Mouse (Mus musculus): ENCODE data around the gene Fam8a1. TPM values are rescaled to one million over a fixed set of nuclear protein-coding genes. Genes with fewer than 3 reads are reported as not detected.

The Fam8a1 gene
- total and polyA plus RNA-seq, 3 experiments = 6.9 to 9.9 (median 9.9) TPM

GRCm38 (mm10) chr13:46715976-46716639 lies 46.8 kb downstream of the Fam8a1 start (continued):
- TF ChIP-seq MXI1 (IDR thresholded peaks at IDR 0.05; ENCODE audit: low read depth, low read length) (0 out of 2 replicates have a peak, but pooled peaks have one; percentile 26), TBP (conservative IDR thresholded peaks at IDR 0.05; ENCODE audit: low read depth, low read length) (no peak), E2F4 (IDR thresholded peaks at IDR 0.05; ENCODE audit: insufficient replicate concordance, low read depth, low read length) (no peak), CHD1 (IDR thresholded peaks at IDR 0.05; ENCODE audit: low read depth, low read length) (no peak), POLR2A (IDR thresholded peaks at IDR 0.05; ENCODE audit: low read depth, low read length) (no peak; the same call in 1 of the 2 replicates), USF1 (IDR thresholded peaks at IDR 0.05; ENCODE audit: low read depth, low read length) (no peak), ETS1 (conservative IDR thresholded peaks at IDR 0.05; ENCODE audit: low read depth, low read length) (peak; percentile 67; the same call in 1 of the 2 replicates)

DNA sequence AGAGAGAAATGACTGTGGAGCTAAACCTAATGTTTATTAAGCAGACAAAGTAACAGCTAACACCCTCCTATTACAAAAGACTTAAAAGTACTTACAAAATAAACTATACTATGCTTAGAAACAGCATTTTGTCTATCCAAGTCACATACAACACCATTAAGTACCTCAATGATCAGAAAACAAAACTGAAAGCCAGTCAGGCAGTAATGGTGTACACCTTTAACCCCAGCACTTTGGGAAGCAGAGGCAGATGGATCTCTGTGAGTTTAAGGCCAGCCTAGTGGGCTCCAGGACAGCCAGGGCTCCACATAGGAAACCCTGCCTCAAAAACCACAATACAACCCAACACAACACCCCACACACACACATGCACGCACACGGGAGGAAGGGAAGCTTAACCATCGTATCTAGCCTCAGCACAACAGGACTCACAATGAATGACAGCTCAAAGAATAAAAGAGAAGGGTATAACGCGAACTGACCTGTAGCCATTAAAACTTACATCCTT lies 49.6 kb downstream of the Fam8a1 start:
- dilution Hi-C loops (cut with MboI; ENCODE audit: extremely low pct_ligation_motif_present, extremely low pct_unique_long_range_greater_than_20kb, low sequenced_read_pairs) = no loop called here
- peaks cover 78% of the 10 kb centered on the region for H3K79me2 ChIP-seq (replicated peaks; ENCODE audit: control insufficient read depth, extremely low read depth, insufficient read depth, poor library complexity, severe bottlenecking)
- peak overlapping the region; percentile 19 to 37 (median 31) for H3K4me3 ChIP-seq (replicated peaks in 1 of 3; ENCODE audit: low read depth in 2 of 3, low read length in 2 of 3, poor library complexity in 1 of 3)
- peak overlapping the region; percentile 74 for H3K4me2 ChIP-seq (ENCODE audit: insufficient read depth, low read depth, poor library complexity, severe bottlenecking)
- H3K27me3 ChIP-seq (replicated peaks) = no peaks in the 10 kb centered on the region
- peaks cover 10 to 65% of the 10 kb centered on the region in 2 experiments; a peak in 3 of 4 replicates for H3K4me1 ChIP-seq (ENCODE audit: control insufficient read depth in 1 of 2, insufficient read depth in 2 of 2)
- peaks cover 0 to 21% of the 10 kb centered on the region in 2 experiments for H3K36me3 ChIP-seq (replicated peaks in 1 of 2; ENCODE audit: control insufficient read depth in 1 of 2, insufficient read depth in 1 of 2, low read length in 1 of 2)
- H3K9ac ChIP-seq (ENCODE audit: insufficient read depth, low read depth) = peak overlapping the region; percentile 67
- H3K9me3 ChIP-seq (replicated peaks; ENCODE audit: low read length) = no peaks in the 10 kb centered on the region
- H3K27ac ChIP-seq (ENCODE audit: insufficient read depth, low read depth) = peak overlapping the region; percentile 46
- no peak for TF ChIP-seq POLR2AphosphoS2 (IDR thresholded peaks at IDR 0.05; ENCODE audit: low read depth, low read length)
- no peak for TF ChIP-seq GABPA (IDR thresholded peaks at IDR 0.05; ENCODE audit: insufficient replicate concordance, low read depth, low read length)
- TF ChIP-seq MEF2A (IDR thresholded peaks at IDR 0.05; ENCODE audit: borderline replicate concordance, low read depth, low read length) = no peak
- no peak for TF ChIP-seq ZKSCAN1 (IDR thresholded peaks at IDR 0.05; ENCODE audit: borderline replicate concordance, low read depth, low read length)
- TF ChIP-seq POLR2A (IDR thresholded peaks at IDR 0.05; ENCODE audit: low read depth, low read length) = no peak
- TF ChIP-seq ETS1 (conservative IDR thresholded peaks at IDR 0.05; ENCODE audit: low read depth, low read length) = no peak
- no peak for TF ChIP-seq NELFE (IDR thresholded peaks at IDR 0.05; ENCODE audit: low read depth, low read length)
- TF ChIP-seq NRF1 (IDR thresholded peaks at IDR 0.05; ENCODE audit: low read depth, low read length) = no peak
- TF ChIP-seq SMC3 (IDR thresholded peaks at IDR 0.05; ENCODE audit: low read depth, low read length) = no peak
- DNase-seq (ENCODE audit: extremely low read depth) = no peak
- in situ Hi-C loops (cut with MboI; ENCODE audit: low pct_ligation_motif_present, low pct_unique_long_range_greater_than_20kb, low sequenced_read_pairs) = no loop called here

DNA sequence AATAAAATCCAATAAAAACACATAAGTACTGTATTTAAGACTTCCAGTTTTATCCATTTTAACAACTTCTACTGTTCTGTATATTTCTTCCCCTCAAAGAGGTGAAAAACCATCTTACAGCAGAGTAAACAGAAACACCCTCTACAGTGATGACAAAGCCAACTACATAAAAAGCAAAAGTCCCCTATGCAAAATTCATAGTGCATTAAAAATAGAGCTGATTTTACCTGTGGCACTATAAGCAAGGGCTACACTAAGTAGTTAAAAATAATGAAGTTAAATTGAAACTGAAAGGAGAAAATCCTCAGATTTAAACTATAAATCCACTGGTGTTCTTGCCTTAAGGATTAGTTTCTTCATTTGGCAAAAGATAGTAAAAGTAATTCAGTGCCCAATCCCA lies 51.7 kb downstream of the Fam8a1 start:
- Histone ChIP-seq H3K4me2 (ENCODE audit: insufficient read depth, low read depth, poor library complexity, severe bottlenecking) (peak overlapping the region; percentile 75; the same call in 1 of the 2 replicates), H3K36me3 (replicated peaks in 1 of 2; ENCODE audit: control insufficient read depth in 1 of 2, insufficient read depth in 1 of 2, low read length in 1 of 2) (peaks cover 0 to 12% of the 10 kb centered on the region in 2 experiments), H3K9me3 (replicated peaks; ENCODE audit: low read length) (no peaks in the 10 kb centered on the region), H3K4me3 (replicated peaks in 1 of 3; ENCODE audit: low read depth in 2 of 3, low read length in 2 of 3, poor library complexity in 1 of 3) (peak overlapping the region in 1 of 3 experiments; percentile 0), H3K79me2 (replicated peaks; ENCODE audit: control insufficient read depth, extremely low read depth, insufficient read depth, poor library complexity, severe bottlenecking) (peaks cover 79% of the 10 kb centered on the region), H3K9ac (ENCODE audit: insufficient read depth, low read depth) (peak overlapping the region; percentile 66; the same call in 1 of the 2 replicates), H3K27me3 (replicated peaks) (no peaks in the 10 kb centered on the region), H3K27ac (ENCODE audit: insufficient read depth, low read depth) (no peak overlapping the region; the same call in 1 of the 2 replicates), H3K4me1 (ENCODE audit: control insufficient read depth in 1 of 2, insufficient read depth in 2 of 2) (peaks cover 7 to 60% of the 10 kb centered on the region in 2 experiments; a peak in 3 of 4 replicates)
- no peak for TF ChIP-seq MAFK (IDR thresholded peaks at IDR 0.05; ENCODE audit: insufficient replicate concordance, low read length)
- no peak for TF ChIP-seq TBP (conservative IDR thresholded peaks at IDR 0.05; ENCODE audit: low read depth, low read length)
- no peak for TF ChIP-seq TCF12 (IDR thresholded peaks at IDR 0.05; ENCODE audit: low read depth, low read length)
- TF ChIP-seq ZNF384 (IDR thresholded peaks at IDR 0.05; ENCODE audit: low read depth, low read length) = no peak
- TF ChIP-seq HCFC1 (IDR thresholded peaks at IDR 0.05; ENCODE audit: low read depth, low read length) = no peak
- TF ChIP-seq MXI1 (IDR thresholded peaks at IDR 0.05; ENCODE audit: low read depth, low read length) = no peak
- TF ChIP-seq USF1 (IDR thresholded peaks at IDR 0.05; ENCODE audit: low read depth, low read length) = no peak
- TF ChIP-seq POLR2A (IDR thresholded peaks at IDR 0.05; ENCODE audit: low read depth, low read length) = no peak
- TF ChIP-seq MYC (IDR thresholded peaks at IDR 0.05; ENCODE audit: low read depth, low read length) = no peak
- TF ChIP-seq ZC3H11A (IDR thresholded peaks at IDR 0.05; ENCODE audit: low read depth, low read length) = no peak
- in situ Hi-C loops (cut with MboI; ENCODE audit: low pct_ligation_motif_present, low pct_unique_long_range_greater_than_20kb, low sequenced_read_pairs) = no loop called here
- DNase-seq (ENCODE audit: extremely low read depth) = no peak
- dilution Hi-C loops (cut with MboI; ENCODE audit: extremely low pct_ligation_motif_present, extremely low pct_unique_long_range_greater_than_20kb, low sequenced_read_pairs) = no loop called here

All from CH12.LX (cell line).